Mouse (Mus musculus) small intestine, adult 2 months (tissue): ENCODE data around the gene Negr1.

Source experiments
- CTCF ChIP-seq: fragments of 200-500 bp; IDR thresholded peaks from 2 replicates; pipeline ENCODE4 v1.5.1; 2012; ENCODE audit warnings: low read depth, mild to moderate bottlenecking, control low read depth, inconsistent platforms, low read length, moderate library complexity, mixed read lengths; ENCODE audit not compliant: insufficient replicate concordance, insufficient read length; ENCODE audit errors: extremely low read depth
- POLR2A ChIP-seq: fragments of 200-500 bp; IDR thresholded peaks from 2 replicates; pipeline ENCODE4 v1.6.1; 2012; ENCODE audit warnings: low read depth, mild to moderate bottlenecking, control low read depth, inconsistent platforms, low read length, moderate library complexity

DNA sequence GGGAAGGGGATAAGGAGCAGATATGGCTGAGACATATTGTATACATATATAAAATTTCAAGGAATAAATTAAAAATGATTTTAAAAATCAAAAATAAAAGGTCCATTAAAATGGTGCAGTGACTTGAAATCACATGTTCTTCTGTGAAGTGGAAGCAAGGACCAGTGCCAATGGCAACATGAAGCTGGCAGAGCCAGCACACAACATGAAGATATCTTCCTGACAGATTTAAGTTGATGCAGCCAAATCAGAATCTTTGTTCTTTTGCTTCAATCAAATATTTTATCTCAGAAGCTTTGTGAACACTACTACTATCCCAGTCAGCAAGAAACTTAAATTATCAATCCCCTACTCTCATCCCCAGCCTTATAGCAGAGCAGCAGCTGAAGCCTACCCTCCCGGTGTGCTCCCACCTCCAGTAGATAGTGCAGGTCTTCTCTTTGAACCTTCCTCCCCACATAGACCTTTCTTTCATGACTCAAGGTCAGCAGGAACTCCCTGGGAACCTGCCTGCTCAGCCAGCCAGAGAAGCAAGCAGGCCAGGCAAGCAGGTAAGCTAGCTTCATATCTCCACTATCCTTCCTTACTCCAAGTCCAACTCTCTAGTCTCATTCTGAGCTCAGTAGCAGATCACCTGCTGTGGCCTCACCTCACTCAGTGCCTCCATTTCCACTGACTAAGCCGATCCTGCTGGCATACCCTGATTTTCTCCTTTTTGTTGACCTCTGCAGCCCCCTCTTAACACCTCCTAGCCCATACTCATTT, 34.2 kb upstream of the Negr1 start:
- no peak for TF ChIP-seq CTCF
- no peak for TF ChIP-seq POLR2A
